Mouse (Mus musculus) forelimb bud, embryonic 11.5 days (tissue): ENCODE data around the gene Rhot2.

Experiments used
- DNase-seq: peaks from one replicate; pipeline ENCODE4 v3.0.0-alpha.2; 2012; ENCODE audit warnings: low read depth, low spot score

The Rhot2 gene

GRCm38 (mm10) chr17:25801029-25801428, 43.6 kb downstream of the Rhot2 start:
- DNase-seq = peak; percentile 73

DNA sequence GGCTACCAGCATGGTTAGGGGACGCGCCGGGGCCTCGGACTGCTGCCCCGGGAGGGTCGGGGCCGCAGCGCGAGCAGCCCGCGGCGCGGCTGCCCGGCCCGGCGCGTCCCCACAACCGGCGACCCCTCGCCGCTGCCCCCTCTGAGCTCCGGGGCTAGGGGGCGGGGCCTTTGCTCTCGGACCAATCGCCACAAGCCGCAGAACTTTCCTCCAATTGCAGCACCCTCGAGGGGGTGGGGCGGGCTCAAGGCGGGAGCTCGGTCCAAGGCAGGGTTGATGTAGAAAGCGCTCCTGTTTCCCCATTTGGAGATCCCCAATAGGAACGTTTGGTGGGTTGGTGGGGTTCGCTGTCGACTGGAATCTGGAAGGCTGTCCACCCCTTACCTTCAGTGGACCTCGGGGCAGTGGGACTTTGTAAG, 47.7 kb downstream of the Rhot2 start, which contains the start of gene Metrn:
Gene Metrn, minus strand, starts transcription at position 186 of the 419 bp plus-strand sequence.
- peak; percentile 85 for DNase-seq

GRCm38 (mm10) chr17:25796211-25796771, 48.4 kb downstream of the Rhot2 start:
- no peak for DNase-seq

GRCm38 (mm10) chr17:25795609-25796092, 49.0 kb downstream of the Rhot2 start, which contains the start of gene AC134908.4:
AC134908.4 (minus strand) TSS chr17:25795659.
- DNase-seq = peak; percentile 54

DNA sequence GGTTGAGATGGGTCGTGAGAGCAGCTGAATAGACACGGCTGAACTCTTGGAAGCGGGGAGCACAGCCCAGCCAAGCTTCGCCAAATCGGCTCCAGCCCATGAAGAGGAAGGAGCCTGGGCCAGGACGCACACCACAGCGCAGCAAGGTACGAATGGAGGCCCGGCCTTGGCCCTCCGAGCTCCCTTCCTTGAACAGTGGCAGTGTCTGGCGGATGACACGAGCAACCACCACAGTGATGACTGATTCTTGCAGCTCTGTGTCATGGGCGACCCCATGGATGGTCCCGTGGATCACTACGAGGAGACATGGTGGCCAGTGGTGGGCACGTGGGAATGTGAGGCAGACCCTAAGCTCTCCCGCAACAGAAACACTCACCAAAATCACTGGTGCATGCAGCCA, 49.7 kb downstream of the Rhot2 start:
- DNase-seq = no peak

DNA sequence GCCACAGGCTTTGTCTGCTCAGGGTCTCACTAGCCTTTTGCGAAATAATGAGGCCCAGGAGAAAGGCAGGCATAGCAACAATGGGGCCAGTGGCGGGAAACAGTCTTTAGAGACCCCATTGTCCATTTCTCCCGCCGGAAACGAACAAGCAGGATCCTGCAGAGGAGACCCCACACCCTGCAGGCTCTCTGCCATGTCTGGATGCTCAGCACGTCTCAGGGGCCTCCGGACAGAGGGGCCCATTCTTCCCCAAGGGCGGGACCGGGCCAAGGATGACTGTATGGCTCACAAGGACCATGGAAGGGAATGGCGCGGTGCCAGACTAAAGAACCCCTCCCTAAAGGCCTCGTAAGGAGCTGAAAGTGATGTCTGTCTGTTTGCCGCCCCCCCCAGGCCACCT, 50.5 kb downstream of the Rhot2 start:
- DNase-seq = no peak

GRCm38 (mm10) chr17:25792615-25793014, 52.0 kb downstream of the Rhot2 start, which contains the start of gene Fam173a:
Fam173a (minus strand) TSS chr17:25792901.
- DNase-seq = peak; percentile 46

DNA sequence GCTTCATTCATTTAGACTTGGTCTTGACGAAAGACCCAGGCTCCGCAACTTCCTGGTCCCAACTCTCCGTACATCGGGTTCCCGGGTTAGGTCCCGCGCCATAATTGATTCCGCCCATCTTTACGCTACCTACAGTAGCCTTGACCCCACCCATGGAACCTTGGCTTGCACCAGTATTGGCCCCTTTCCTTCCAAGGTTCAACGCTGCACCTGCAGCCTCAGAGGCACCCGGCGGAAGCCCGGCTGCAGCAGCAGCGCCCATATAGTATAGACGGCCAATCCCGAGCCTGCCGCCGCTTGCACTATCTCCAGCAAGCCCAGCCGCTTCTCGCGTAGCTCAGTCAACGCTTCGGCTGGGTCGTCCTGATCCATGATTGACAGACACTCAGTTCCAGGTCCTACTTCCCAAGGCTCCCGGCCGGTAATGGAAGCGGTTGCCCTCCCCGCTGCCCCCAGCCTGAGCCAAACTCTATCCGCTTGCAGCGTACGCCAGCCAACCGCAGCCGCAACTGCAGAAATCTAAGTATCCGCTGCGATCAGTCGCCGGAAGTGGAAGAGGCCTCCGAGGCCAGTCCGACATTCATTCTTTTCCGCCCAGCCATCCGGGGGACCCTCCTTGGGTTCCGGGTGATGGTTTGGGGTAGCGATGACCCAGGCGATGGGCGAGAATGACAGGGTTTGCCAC, 52.7 kb downstream of the Rhot2 start:
- DNase-seq = peak; percentile 81

DNA sequence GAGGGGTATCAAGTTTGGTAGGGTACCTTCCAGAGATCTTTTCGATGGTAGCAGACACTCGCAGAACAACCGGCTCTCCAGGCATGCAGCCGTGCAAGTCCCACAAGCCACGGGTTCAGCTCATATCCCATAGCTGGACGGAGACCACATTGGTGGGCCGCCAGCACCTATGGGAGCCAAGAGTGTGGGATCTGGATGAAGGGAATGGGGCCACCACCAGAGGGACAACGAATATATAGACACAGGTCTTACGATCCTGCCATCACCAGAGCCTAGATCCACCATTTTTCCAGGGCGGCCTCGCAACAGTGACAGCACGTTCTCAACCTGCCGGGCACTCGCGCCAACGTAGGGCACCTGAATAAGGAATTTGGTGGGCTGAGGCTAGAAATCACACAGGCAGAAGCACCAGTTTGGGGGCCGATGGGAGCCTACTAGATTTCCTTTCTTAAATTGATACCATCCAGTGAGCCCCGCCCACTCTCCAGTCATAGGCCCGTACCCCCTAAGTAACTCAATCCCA, 53.3 kb downstream of the Rhot2 start:
- DNase-seq = no peak
